Mouse (Mus musculus): ENCODE data around the gene Krt13. TPM values are rescaled to one million over a fixed set of nuclear protein-coding genes. Genes with fewer than 3 reads are reported as not detected.

Krt13 gene
- polyA plus RNA-seq, 1 experiment = 0.98 TPM

GRCm38 (mm10) chr11:100155497-100156255 is 34.3 kb upstream of the Krt13 start:
- Histone ChIP-seq H3K27ac (ENCODE audit: control insufficient read depth, insufficient read depth, low read length) (no peak overlapping the region), H3K4me1 (replicated peaks; ENCODE audit: control insufficient read depth, insufficient read depth, low read length) (no peaks in the 10 kb centered on the region), H3K36me3 (ENCODE audit: control insufficient read depth, insufficient read depth, low read length) (no peaks in the 10 kb centered on the region), H3K27me3 (ENCODE audit: control insufficient read depth, insufficient read depth, low read length) (no peaks in the 10 kb centered on the region), H3K4me3 (ENCODE audit: control insufficient read depth, insufficient read depth, low read length) (no peak overlapping the region)
- WGBS = 78% methylated on average over 8 of the region's 8 CpGs
- TF ChIP-seq POLR2A (IDR thresholded peaks at IDR 0.05; ENCODE audit: control insufficient read depth, extremely low read depth, insufficient read depth, low read length, poor library complexity) = no peak
- TF ChIP-seq CTCF (IDR thresholded peaks at IDR 0.05; ENCODE audit: borderline replicate concordance, control insufficient read depth, extremely low read depth, insufficient read depth, low read length, poor library complexity) = no peak
- no peak for DNase-seq

DNA sequence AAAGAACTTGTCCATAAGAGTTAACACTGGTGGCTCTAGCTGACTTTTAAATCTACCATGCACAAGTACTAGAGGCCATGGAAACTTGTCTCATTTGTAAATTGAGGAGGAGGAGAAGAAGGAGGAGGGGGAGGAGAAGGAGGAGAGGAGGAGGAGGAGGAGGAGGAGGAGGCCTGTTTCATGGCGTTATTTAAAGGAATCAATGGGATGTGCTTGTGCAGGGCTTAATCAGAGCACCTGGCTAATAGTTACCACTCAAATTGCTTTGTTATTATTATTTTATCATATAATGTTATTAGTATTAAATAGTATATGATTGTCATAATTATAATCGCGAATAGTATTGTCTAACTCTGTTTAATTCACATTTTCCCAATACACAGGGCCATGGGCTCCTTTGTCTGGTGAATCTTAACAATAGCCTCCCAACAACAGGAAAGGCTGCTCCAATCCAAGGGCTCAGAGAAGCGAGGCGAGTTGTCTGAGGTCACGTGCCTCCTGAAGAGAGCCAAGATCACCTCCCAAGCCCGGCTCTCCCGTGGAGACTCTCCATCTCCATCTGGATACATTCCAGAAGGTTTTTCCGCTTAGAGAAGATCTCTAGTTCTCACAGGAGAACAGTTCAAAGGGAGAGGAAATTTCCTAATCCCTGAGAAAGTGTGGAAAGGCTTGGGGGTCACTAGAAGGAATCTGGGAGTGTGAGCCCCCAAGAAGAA is 27.4 kb upstream of the Krt13 start, which contains the start of gene Krt19:
TSS of gene Krt19 (minus strand) at position 51 of the 716 bp plus-strand sequence.
- H3K4me3 ChIP-seq (ENCODE audit: control insufficient read depth, insufficient read depth, low read length) = no peak within 1 kb of the TSS
- H3K27me3 ChIP-seq (ENCODE audit: control insufficient read depth, insufficient read depth, low read length) = peaks cover 2% of the 10 kb centered on the region; the same call in 1 of the 2 replicates
- TF ChIP-seq CTCF (IDR thresholded peaks at IDR 0.05; ENCODE audit: borderline replicate concordance, control insufficient read depth, extremely low read depth, insufficient read depth, low read length, poor library complexity) (no peak), POLR2A (IDR thresholded peaks at IDR 0.05; ENCODE audit: control insufficient read depth, extremely low read depth, insufficient read depth, low read length, poor library complexity) (no peak)
- no peak for DNase-seq
- 70% methylated on average over 9 of the region's 9 CpGs for WGBS
- H3K36me3 ChIP-seq (ENCODE audit: control insufficient read depth, insufficient read depth, low read length) = no peaks in the 10 kb centered on the region
- no peaks in the 10 kb centered on the region for H3K4me1 ChIP-seq (replicated peaks; ENCODE audit: control insufficient read depth, insufficient read depth, low read length)
- H3K27ac ChIP-seq (ENCODE audit: control insufficient read depth, insufficient read depth, low read length) = no peak within 1 kb of the TSS

DNA sequence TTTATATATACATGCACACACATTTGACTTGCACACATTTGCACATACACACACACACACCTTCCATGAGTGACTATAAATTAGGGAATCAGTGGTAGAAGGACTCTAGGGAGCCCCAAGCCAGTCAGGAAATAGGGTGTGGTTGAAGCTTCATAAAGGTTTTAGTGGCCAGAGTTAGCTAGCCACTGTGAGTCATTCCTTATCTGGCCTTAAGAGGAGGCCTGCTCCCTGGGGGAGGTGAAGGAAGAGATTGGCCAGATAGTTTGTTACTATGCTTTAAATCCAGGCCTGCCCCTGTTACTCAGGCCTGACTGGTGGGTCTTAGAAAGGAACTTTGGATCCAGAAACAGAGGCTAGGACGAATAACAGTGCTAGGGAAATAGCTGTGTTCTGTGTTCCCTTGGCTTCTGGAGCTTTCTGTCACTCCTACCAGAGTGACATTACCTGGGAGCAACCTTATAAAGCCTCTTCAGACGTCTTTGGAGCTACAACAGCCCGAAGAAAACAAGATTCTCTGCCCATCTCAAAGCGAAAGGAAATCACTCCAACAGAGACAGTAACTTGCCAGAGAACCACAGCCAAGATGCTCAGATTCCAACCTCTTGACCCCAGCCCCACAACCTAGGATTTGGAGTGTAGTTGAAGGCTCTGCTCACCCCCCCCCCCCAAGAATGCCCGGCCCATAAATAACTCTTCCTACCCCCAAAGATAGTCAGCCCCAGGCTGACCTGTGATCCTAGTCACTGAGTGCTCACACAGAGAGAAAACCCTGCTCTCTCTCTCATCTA is 26.4 kb upstream of the Krt13 start:
- WGBS = 71% methylated on average over 5 of the region's 5 CpGs
- no peak for DNase-seq
- H3K36me3 ChIP-seq (ENCODE audit: control insufficient read depth, insufficient read depth, low read length) = no peaks in the 10 kb centered on the region
- TF ChIP-seq CTCF (IDR thresholded peaks at IDR 0.05; ENCODE audit: borderline replicate concordance, control insufficient read depth, extremely low read depth, insufficient read depth, low read length, poor library complexity) (no peak), POLR2A (IDR thresholded peaks at IDR 0.05; ENCODE audit: control insufficient read depth, extremely low read depth, insufficient read depth, low read length, poor library complexity) (no peak)
- no peaks in the 10 kb centered on the region for H3K4me1 ChIP-seq (replicated peaks; ENCODE audit: control insufficient read depth, insufficient read depth, low read length)
- peaks cover 2% of the 10 kb centered on the region; the same call in 1 of the 2 replicates for H3K27me3 ChIP-seq (ENCODE audit: control insufficient read depth, insufficient read depth, low read length)
- H3K27ac ChIP-seq (ENCODE audit: control insufficient read depth, insufficient read depth, low read length) = no peak overlapping the region
- no peak overlapping the region for H3K4me3 ChIP-seq (ENCODE audit: control insufficient read depth, insufficient read depth, low read length)

GRCm38 (mm10) chr11:100145858-100146560 is 24.6 kb upstream of the Krt13 start:
- Histone ChIP-seq H3K27me3 (ENCODE audit: control insufficient read depth, insufficient read depth, low read length) (peaks cover 2% of the 10 kb centered on the region; the same call in 1 of the 2 replicates), H3K27ac (ENCODE audit: control insufficient read depth, insufficient read depth, low read length) (no peak overlapping the region), H3K4me3 (ENCODE audit: control insufficient read depth, insufficient read depth, low read length) (no peak overlapping the region), H3K36me3 (ENCODE audit: control insufficient read depth, insufficient read depth, low read length) (no peaks in the 10 kb centered on the region), H3K4me1 (replicated peaks; ENCODE audit: control insufficient read depth, insufficient read depth, low read length) (no peaks in the 10 kb centered on the region)
- TF ChIP-seq CTCF (IDR thresholded peaks at IDR 0.05; ENCODE audit: borderline replicate concordance, control insufficient read depth, extremely low read depth, insufficient read depth, low read length, poor library complexity) (no peak), POLR2A (IDR thresholded peaks at IDR 0.05; ENCODE audit: control insufficient read depth, extremely low read depth, insufficient read depth, low read length, poor library complexity) (no peak)
- DNase-seq = no peak
- 8% methylated on average over 13 of the region's 13 CpGs for WGBS

- Histone ChIP-seq H3K27me3 (ENCODE audit: control insufficient read depth, insufficient read depth, low read length) (peaks cover 2% of the 10 kb centered on the region; the same call in 1 of the 2 replicates), H3K4me3 (ENCODE audit: control insufficient read depth, insufficient read depth, low read length) (no peak overlapping the region), H3K36me3 (ENCODE audit: control insufficient read depth, insufficient read depth, low read length) (no peaks in the 10 kb centered on the region), H3K27ac (ENCODE audit: control insufficient read depth, insufficient read depth, low read length) (no peak overlapping the region), H3K4me1 (replicated peaks; ENCODE audit: control insufficient read depth, insufficient read depth, low read length) (no peaks in the 10 kb centered on the region)
- TF ChIP-seq CTCF (IDR thresholded peaks at IDR 0.05; ENCODE audit: borderline replicate concordance, control insufficient read depth, extremely low read depth, insufficient read depth, low read length, poor library complexity) (no peak), POLR2A (IDR thresholded peaks at IDR 0.05; ENCODE audit: control insufficient read depth, extremely low read depth, insufficient read depth, low read length, poor library complexity) (no peak)
- DNase-seq = no peak
- 3% methylated on average over 20 of the region's 20 CpGs for WGBS
Measured at GRCm38 (mm10) chr11:100145104-100145503, 23.7 kb upstream of the Krt13 start.

Data from thymus, adult 2 months (tissue).